Mouse (Mus musculus) CH12.LX (cell line): ENCODE measurements around the gene Lias.

Experiments
- CTCF ChIP-seq, 2 experiments: IDR thresholded peaks in 1 of 2; conservative IDR thresholded peaks in 1 of 2; 2 replicates each; pipeline ENCODE4 v1.5.1; 2011 to 2012; ENCODE audit warnings: low read depth in 2 of 2, low read length in 2 of 2, improper control_type of control experiment in 1 of 2, inconsistent platforms in 1 of 2, mild to moderate bottlenecking in 1 of 2, moderate library complexity in 1 of 2
- EP300 ChIP-seq: IDR thresholded peaks from 2 replicates; pipeline ENCODE4 v1.6.1; 2011; ENCODE audit warnings: low read length, improper control_type of control experiment
- KAT2A ChIP-seq: IDR thresholded peaks from 2 replicates; pipeline ENCODE4 v1.6.1; 2012; ENCODE audit warnings: low read length, improper control_type of control experiment, inconsistent platforms; ENCODE audit not compliant: insufficient replicate concordance
- MAFK ChIP-seq: IDR thresholded peaks from 2 replicates; pipeline ENCODE4 v1.6.1; 2011; ENCODE audit warnings: low read length, improper control_type of control experiment; ENCODE audit not compliant: insufficient replicate concordance
- MEF2A ChIP-seq: IDR thresholded peaks from 2 replicates; pipeline ENCODE4 v1.6.1; 2014; ENCODE audit warnings: low read depth, mild to moderate bottlenecking, inconsistent platforms, low read length, improper control_type of control experiment, borderline replicate concordance
- NELFE ChIP-seq: IDR thresholded peaks from 2 replicates; pipeline ENCODE4 v1.6.1; 2011; ENCODE audit warnings: low read depth, low read length, improper control_type of control experiment
- NRF1 ChIP-seq: IDR thresholded peaks from 2 replicates; pipeline ENCODE4 v1.6.1; 2014; ENCODE audit warnings: low read depth, mild to moderate bottlenecking, inconsistent platforms, low read length, improper control_type of control experiment, moderate library complexity
- POLR2A ChIP-seq: IDR thresholded peaks from 2 replicates; pipeline ENCODE4 v1.6.1; 2011; ENCODE audit warnings: low read depth, mild to moderate bottlenecking, improper control_type of control experiment, low read length
- TCF12 ChIP-seq: IDR thresholded peaks from 2 replicates; pipeline ENCODE4 v1.6.1; 2014; ENCODE audit warnings: low read depth, mild to moderate bottlenecking, inconsistent platforms, low read length, improper control_type of control experiment
- USF2 ChIP-seq: conservative IDR thresholded peaks from 2 replicates; pipeline ENCODE4 v1.6.1; 2011; ENCODE audit warnings: low read depth, low read length, improper control_type of control experiment
- ZC3H11A ChIP-seq: IDR thresholded peaks from 2 replicates; pipeline ENCODE4 v1.6.1; 2012; ENCODE audit warnings: low read depth, mild to moderate bottlenecking, inconsistent platforms, low read length, improper control_type of control experiment

GRCm38 (mm10) chr5:65371551-65371950 is 19.7 kb upstream of the Lias start:
- TF ChIP-seq TCF12 (no peak), USF2 (no peak), KAT2A (no peak), MEF2A (no peak), ZC3H11A (no peak), NELFE (no peak), NRF1 (no peak), EP300 (no peak), MAFK (no peak), POLR2A (no peak), CTCF (conservative IDR thresholded peaks at IDR 0.05 in 1 of 2, IDR thresholded peaks at IDR 0.05 in 1 of 2; ENCODE audit: low read depth in 2 of 2, low read length in 2 of 2) (no peak)
